Mouse (Mus musculus): ENCODE measurements around the gene Creb3l1. TPM values are rescaled to one million over a fixed set of nuclear protein-coding genes. Genes with fewer than 3 reads are reported as not detected.
A peak's percentile ranks its signal among the peaks of the same experiment; 100 is the strongest.

Creb3l1 gene
- polyA plus RNA-seq, 1 experiment from 2014 or later = 0.52 TPM

DNA sequence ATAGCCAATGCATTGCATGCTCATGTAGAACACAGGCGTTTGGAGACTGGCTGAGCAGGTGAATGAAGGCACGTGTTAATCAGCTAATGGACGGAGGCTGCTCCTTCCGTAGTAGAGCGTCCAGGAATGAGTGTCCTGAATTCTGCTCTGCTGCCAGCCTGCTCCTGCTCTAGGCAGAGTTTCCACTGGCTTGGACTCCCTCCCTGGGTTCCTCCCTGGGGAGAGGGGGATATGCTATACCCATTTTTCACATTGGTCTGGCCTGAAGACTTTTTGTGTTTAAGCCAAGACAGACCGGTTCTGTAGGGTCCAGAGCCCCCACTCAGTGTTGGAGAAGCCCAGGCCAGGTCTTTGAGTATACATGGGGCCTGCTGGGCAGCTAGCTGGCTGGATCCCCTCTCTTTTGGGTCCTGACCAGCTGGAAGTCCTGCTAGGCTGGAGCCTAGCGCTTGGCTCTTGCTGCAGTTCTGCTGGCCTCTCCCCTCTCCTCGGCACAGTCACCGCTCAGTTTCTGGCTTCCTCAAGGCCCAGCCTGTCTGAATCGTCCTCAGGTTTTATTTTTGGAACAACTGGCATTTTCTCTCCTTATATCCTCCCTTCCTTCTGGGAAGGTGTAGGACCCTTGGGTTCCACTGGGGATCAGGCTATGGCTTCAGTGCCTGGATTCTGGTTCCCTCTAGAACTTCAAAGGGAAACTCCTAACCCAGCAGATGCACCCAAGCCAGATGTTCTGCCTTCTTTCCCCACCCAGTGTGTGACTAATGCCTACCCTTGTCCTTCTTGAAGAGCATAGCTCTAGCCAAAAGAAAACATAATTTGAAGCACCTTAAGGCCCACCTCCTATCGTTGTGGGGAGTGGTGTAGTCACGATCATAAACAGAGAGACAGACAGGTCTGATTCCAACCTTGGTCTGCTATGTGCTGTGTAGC, 12.6 kb downstream of the Creb3l1 start:
- no peak overlapping the region for H3K4me2 ChIP-seq
- no peak overlapping the region for H3K4me3 ChIP-seq
- H3K4me1 ChIP-seq = peaks cover 17% of the 10 kb centered on the region
- H3K27ac ChIP-seq = no peak overlapping the region
- peaks cover 6% of the 10 kb centered on the region; the same call in 1 of the 2 replicates for H3K27me3 ChIP-seq
- H3K36me3 ChIP-seq (ENCODE audit: poor library complexity, severe bottlenecking) = no peaks in the 10 kb centered on the region
- H3K9me3 ChIP-seq (replicated peaks) = no peaks in the 10 kb centered on the region
- H3K9ac ChIP-seq = no peak overlapping the region
- no peak for ATAC-seq
- WGBS = 82% methylated on average over 12 of the region's 12 CpGs

DNA sequence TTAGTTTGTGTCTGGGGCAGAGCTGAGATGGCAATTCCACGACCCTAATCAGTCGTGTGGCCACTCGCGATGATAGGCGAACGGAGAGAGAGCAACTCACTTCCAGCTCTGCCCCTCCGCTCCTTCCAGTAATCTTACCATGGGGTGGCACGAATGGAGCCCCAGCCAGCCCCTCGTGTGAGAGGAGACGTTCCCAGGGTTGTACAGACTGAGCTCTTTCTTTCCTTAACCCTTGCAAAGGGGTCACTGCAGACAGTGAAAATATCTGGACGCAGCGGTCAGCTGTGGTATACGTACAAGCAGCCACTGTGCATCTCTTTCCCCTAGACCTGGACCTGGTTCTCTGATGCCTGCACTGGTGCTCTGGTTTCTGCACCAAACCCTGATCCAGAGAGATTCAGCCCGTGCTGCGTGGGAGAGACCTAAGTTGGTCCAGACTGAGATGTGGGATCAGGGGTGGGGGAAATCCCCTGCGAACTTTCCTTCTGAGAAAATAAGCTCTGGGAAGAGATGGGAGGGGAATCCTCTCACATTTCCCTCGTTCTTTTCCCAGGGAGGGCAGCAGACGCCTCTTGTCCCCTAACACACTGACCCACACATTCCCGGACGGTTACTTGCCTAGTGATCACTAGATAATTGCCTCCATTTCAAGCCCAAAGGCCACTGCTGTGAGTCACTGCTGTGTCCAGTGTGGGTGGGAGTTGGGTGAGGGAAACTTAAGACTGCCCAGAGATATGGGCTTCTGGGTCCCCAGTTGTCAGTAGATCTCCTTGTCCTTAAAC, 15.5 kb downstream of the Creb3l1 start:
- Histone ChIP-seq H3K4me1 (peaks cover 19% of the 10 kb centered on the region), H3K27ac (no peak overlapping the region), H3K4me3 (peak overlapping the region; percentile 57), H3K9me3 (replicated peaks) (no peaks in the 10 kb centered on the region), H3K27me3 (peaks cover 14% of the 10 kb centered on the region), H3K36me3 (ENCODE audit: poor library complexity, severe bottlenecking) (no peaks in the 10 kb centered on the region), H3K4me2 (peak overlapping the region; percentile 78), H3K9ac (peak overlapping the region; percentile 76)
- peak; percentile 62; the same call in 1 of the 2 replicates for ATAC-seq
- 2% methylated on average over 20 of the region's 20 CpGs for WGBS

- WGBS = under 1% methylated on average over 32 of the region's 34 CpGs
- ATAC-seq = peak; percentile 99
- peak overlapping the region; percentile 57 for H3K4me3 ChIP-seq
- peak overlapping the region; percentile 78 for H3K4me2 ChIP-seq
- H3K4me1 ChIP-seq = peaks cover 19% of the 10 kb centered on the region
- H3K27ac ChIP-seq = peak overlapping the region; percentile 65; the same call in 1 of the 2 replicates
- H3K27me3 ChIP-seq = peaks cover 14% of the 10 kb centered on the region
- H3K36me3 ChIP-seq (ENCODE audit: poor library complexity, severe bottlenecking) = no peaks in the 10 kb centered on the region
- no peaks in the 10 kb centered on the region for H3K9me3 ChIP-seq (replicated peaks)
- H3K9ac ChIP-seq = peak overlapping the region; percentile 76
These were observed 16.2 kb downstream of the Creb3l1 start for GRCm38 (mm10) chr2:92007933-92008622.

DNA sequence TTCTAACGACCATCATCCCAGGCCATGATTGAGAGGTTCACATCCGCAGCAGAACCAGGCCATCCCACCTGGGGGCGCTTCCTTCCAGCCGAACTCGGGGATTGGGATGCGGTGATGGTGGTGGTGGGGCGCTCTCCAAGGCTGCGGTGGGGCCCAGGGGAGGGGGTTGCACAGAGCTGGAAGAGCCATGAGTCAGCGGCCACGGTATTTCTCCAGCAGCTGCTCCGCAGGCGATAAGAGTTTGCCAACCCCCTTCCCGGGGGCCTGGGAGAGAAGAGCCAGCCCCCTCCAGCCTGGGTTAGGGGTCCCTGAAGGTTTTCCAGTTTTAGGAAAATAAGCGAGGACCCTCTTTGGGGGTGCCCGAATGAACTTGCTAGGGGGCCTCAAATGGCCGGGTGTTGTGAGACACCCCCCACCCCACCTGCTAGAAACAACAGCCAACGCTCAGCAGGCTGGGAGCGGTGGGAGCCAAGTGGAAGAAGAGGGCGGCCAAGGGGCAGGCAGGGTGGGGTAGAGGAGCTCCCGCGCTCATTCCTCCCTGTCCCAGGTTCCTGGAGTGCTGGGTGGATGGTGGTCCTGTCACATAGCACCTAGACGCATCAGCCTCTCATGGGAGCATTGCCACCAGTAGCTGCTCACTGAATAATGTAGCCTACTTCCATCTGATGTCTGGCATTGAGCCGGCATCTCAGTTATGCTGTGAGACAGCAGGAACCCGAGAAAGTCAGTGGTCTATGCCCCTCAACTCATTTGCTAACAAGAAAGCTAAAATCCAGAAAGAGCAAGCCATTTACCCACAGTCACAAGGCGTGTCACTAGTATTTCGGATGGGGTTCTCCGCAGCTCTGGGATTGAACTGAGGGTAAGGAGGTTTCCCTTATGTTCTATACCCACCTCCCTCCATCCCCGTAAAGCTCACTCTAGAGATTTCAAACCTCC, 17.1 kb downstream of the Creb3l1 start:
- Histone ChIP-seq H3K4me3 (peak overlapping the region; percentile 57), H3K36me3 (ENCODE audit: poor library complexity, severe bottlenecking) (no peaks in the 10 kb centered on the region), H3K27ac (peak overlapping the region; percentile 65; the same call in 1 of the 2 replicates), H3K9me3 (replicated peaks) (no peaks in the 10 kb centered on the region), H3K9ac (peak overlapping the region; percentile 76), H3K4me2 (peak overlapping the region; percentile 78), H3K27me3 (peaks cover 14% of the 10 kb centered on the region), H3K4me1 (peaks cover 19% of the 10 kb centered on the region)
- ATAC-seq = 0 out of 2 replicates have a peak, but pooled peaks have one; percentile 7
- 1% methylated on average over 28 of the region's 28 CpGs for WGBS

DNA sequence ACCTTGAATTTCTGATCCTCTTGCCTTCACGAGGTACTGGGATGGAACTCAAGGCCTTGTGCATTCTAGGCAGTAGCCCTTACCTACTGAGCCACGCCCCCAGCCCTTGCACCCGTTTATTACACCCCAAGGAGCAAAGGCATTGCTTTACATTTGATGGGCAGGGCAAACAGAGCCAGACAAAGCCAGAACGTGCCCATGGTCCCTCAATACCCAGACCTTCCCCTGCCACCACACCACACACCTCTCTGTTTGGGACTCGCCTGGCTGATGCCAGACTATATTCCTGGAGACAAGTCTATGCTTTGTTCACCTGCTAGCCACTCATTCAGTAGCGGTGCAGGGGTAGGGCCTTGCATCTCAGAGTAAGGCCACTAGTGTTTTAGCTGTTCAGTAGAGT, 17.8 kb downstream of the Creb3l1 start:
- 46% methylated on average over 6 of the region's 6 CpGs for WGBS
- Histone ChIP-seq H3K36me3 (ENCODE audit: poor library complexity, severe bottlenecking) (no peaks in the 10 kb centered on the region), H3K9me3 (replicated peaks) (no peaks in the 10 kb centered on the region), H3K27me3 (peaks cover 14% of the 10 kb centered on the region), H3K4me1 (peaks cover 19% of the 10 kb centered on the region), H3K9ac (no peak overlapping the region), H3K27ac (no peak overlapping the region), H3K4me3 (no peak overlapping the region; the same call in 1 of the 2 replicates), H3K4me2 (peak overlapping the region; percentile 78)
- no peak for ATAC-seq

DNA sequence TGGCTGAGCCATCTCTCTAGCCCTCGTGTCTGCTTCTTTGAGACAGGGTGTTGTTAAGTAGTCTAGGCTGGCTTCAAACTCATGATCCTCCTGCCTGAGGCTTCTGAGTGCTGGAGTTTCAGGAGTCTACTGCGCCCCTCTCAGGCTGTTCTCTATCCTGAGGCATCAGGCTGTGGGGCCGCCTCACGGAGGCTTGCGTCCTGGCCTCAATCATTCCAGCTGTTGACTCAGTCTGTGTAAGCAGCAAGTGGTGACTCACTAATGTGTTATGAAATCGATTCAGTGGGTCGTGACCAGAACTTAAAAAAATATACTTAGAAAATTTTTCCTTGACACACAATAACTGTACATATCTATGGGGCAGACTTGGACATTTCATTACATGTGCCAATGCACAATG, 19.7 kb downstream of the Creb3l1 start:
- Histone ChIP-seq H3K4me3 (no peak overlapping the region), H3K4me1 (peaks cover 19% of the 10 kb centered on the region), H3K9me3 (replicated peaks) (no peaks in the 10 kb centered on the region), H3K9ac (no peak overlapping the region), H3K27me3 (peaks cover 8% of the 10 kb centered on the region), H3K4me2 (no peak overlapping the region), H3K27ac (no peak overlapping the region), H3K36me3 (ENCODE audit: poor library complexity, severe bottlenecking) (no peaks in the 10 kb centered on the region)
- WGBS = 84% methylated on average over 7 of the region's 7 CpGs
- ATAC-seq = no peak

GRCm38 (mm10) chr2:91997905-91998608, 26.2 kb downstream of the Creb3l1 start:
- no peak overlapping the region for H3K4me3 ChIP-seq
- WGBS = 84% methylated on average over 16 of the region's 16 CpGs
- no peak overlapping the region for H3K4me2 ChIP-seq
- no peak overlapping the region for H3K27ac ChIP-seq
- no peaks in the 10 kb centered on the region for H3K27me3 ChIP-seq
- H3K36me3 ChIP-seq (ENCODE audit: poor library complexity, severe bottlenecking) = no peaks in the 10 kb centered on the region
- H3K9me3 ChIP-seq (replicated peaks) = no peaks in the 10 kb centered on the region
- H3K9ac ChIP-seq = no peak overlapping the region
- H3K4me1 ChIP-seq = no peaks in the 10 kb centered on the region
- no peak for ATAC-seq

- 91% methylated on average over 5 of the region's 5 CpGs for WGBS
- H3K9ac ChIP-seq = no peak overlapping the region
- no peak overlapping the region for H3K27ac ChIP-seq
- H3K36me3 ChIP-seq (ENCODE audit: poor library complexity, severe bottlenecking) = no peaks in the 10 kb centered on the region
- H3K4me1 ChIP-seq = no peaks in the 10 kb centered on the region
- no peak for ATAC-seq
- H3K4me3 ChIP-seq = no peak overlapping the region
- no peak overlapping the region for H3K4me2 ChIP-seq
- no peaks in the 10 kb centered on the region for H3K9me3 ChIP-seq (replicated peaks)
- H3K27me3 ChIP-seq = no peaks in the 10 kb centered on the region
These were observed 28.3 kb downstream of the Creb3l1 start for GRCm38 (mm10) chr2:91996006-91996405.

GRCm38 (mm10) chr2:91993409-91993808, 30.9 kb downstream of the Creb3l1 start:
- Histone ChIP-seq H3K9me3 (replicated peaks) (no peaks in the 10 kb centered on the region), H3K4me2 (no peak overlapping the region), H3K36me3 (ENCODE audit: poor library complexity, severe bottlenecking) (no peaks in the 10 kb centered on the region), H3K4me3 (no peak overlapping the region), H3K27me3 (no peaks in the 10 kb centered on the region), H3K9ac (no peak overlapping the region), H3K27ac (no peak overlapping the region), H3K4me1 (no peaks in the 10 kb centered on the region)
- 57% methylated on average over 3 of the region's 3 CpGs for WGBS
- no peak for ATAC-seq

DNA sequence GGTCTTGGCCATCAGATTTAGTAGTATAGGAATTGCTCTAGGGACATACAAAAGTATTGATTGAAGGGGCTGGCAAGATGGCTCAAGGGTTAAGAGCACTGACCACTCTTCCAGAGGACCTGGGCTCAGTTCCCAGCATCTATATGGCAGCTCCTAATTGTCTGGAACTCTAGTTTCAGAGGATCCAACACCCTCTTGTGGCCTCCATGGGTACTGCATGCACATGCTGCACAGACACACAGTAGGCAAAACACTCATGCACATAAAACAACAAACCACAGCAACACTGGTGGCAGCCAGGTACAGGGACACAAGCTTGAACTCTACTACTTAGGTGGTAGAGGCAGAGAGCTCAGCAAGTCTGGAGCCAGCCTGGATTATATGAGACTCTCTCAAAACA, 34.6 kb downstream of the Creb3l1 start:
- Histone ChIP-seq H3K9ac (no peak overlapping the region), H3K27ac (no peak overlapping the region), H3K4me2 (no peak overlapping the region), H3K9me3 (replicated peaks) (no peaks in the 10 kb centered on the region), H3K27me3 (peaks cover 7% of the 10 kb centered on the region; the same call in 1 of the 2 replicates), H3K4me1 (peaks cover 7% of the 10 kb centered on the region), H3K36me3 (ENCODE audit: poor library complexity, severe bottlenecking) (no peaks in the 10 kb centered on the region), H3K4me3 (no peak overlapping the region)
- no peak for ATAC-seq
